Comparison of ENCODE assay signal across 8 mouse cellular contexts in the genomic region with DNA sequence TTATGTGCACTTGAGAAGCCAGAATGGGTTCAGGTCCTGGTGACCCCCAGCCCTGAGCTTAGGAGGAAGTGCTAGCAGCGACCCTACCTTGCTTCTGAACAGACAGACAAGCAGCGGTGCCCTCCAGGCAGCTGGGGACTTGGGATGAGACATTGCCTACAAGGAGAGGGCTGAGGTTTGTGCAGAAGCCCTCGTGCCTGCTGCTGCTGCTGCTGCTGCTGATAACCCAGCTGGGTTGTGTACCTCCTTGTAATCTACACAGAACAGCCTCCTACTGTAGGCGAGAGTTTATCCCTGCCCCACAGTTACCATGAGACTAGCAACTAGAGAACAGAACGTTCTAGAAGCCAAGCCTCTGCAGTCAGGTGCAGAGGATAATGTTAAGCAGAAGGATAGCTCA.
A peak's percentile ranks its signal among the peaks of the same experiment; 100 is the strongest.
DNase-seq lines count a peak whose midpoint lies in the region; ATAC-seq lines count a peak whose summit lies in the region.

No protein-coding gene starts in this region.

- H3K27ac ChIP-seq in kidney, embryonic 16.5 days (ENCODE audit: low read length), result peak overlapping the region; percentile 76
- peak overlapping the region; percentile 67 for H3K27ac ChIP-seq in hindbrain, embryonic 13.5 days
- H3K27ac ChIP-seq in midbrain, embryonic 11.5 days (ENCODE audit: low read depth, low read length), result 0 out of 2 replicates have a peak overlapping the region, but pooled peaks have one; percentile 0

- no peaks in the 10 kb centered on the region for H3K9me3 ChIP-seq in kidney, embryonic 16.5 days (ENCODE audit: low read length)
- H3K9me3 ChIP-seq in hindbrain, embryonic 13.5 days, result no peaks in the 10 kb centered on the region
- H3K9me3 ChIP-seq in midbrain, embryonic 11.5 days (ENCODE audit: control insufficient read depth, low read length), result no peaks in the 10 kb centered on the region

- ATAC-seq in kidney, embryonic 16.5 days (ENCODE audit: low FRiP score, low TSS enrichment), result no peak
- peak; percentile 65 for ATAC-seq in common myeloid progenitor, adult 5-6 weeks (replicated peaks; ENCODE audit: low read depth, poor library complexity, severe bottlenecking)
- no peak for ATAC-seq in hindbrain, embryonic 13.5 days (ENCODE audit: low FRiP score)
- no peak for ATAC-seq in midbrain, embryonic 11.5 days (ENCODE audit: low FRiP score)

- no peak for DNase-seq in kidney, postnatal 10 days
- DNase-seq in midbrain, embryonic 11.5 days (ENCODE audit: low spot score, missing footprints), result no peak
- DNase-seq in embryo, embryonic 9.5 days (ENCODE audit: extremely low spot score), result no peak
- no peak for DNase-seq in cerebellum, adult 11-12 months
- DNase-seq in kidney, postnatal 25 days, result no peak

- peak overlapping the region; percentile 70 for H3K9ac ChIP-seq in kidney, embryonic 16.5 days (replicated peaks; ENCODE audit: low read length)
- peak overlapping the region; percentile 74 for H3K9ac ChIP-seq in hindbrain, embryonic 13.5 days
- peak overlapping the region; percentile 70 for H3K9ac ChIP-seq in midbrain, embryonic 11.5 days (ENCODE audit: low read length)

- peaks cover 7% of the 10 kb centered on the region for H3K36me3 ChIP-seq in kidney, embryonic 16.5 days (ENCODE audit: insufficient read depth, low read length)
- H3K36me3 ChIP-seq in hindbrain, embryonic 13.5 days, result peaks cover 13% of the 10 kb centered on the region
- H3K36me3 ChIP-seq in midbrain, embryonic 11.5 days (ENCODE audit: control insufficient read depth, insufficient read depth, low read length), result peaks cover 5% of the 10 kb centered on the region; the same call in 1 of the 2 replicates

- peaks cover 71% of the 10 kb centered on the region for H3K4me1 ChIP-seq in kidney, embryonic 16.5 days (ENCODE audit: insufficient read depth, low read length)
- H3K4me1 ChIP-seq in hindbrain, embryonic 13.5 days (replicated peaks), result peaks cover 65% of the 10 kb centered on the region
- peaks cover 49% of the 10 kb centered on the region for H3K4me1 ChIP-seq in midbrain, embryonic 11.5 days (ENCODE audit: control insufficient read depth, insufficient read depth, low read length)

- 10% methylated on average over 5 of the region's 5 CpGs for WGBS in kidney, embryonic 16.5 days
- 44% methylated on average over 5 of the region's 5 CpGs for WGBS in hindbrain, embryonic 13.5 days
- WGBS in midbrain, embryonic 11.5 days, result 53% methylated on average over 5 of the region's 5 CpGs

- peak overlapping the region; percentile 78 for H3K4me2 ChIP-seq in kidney, embryonic 16.5 days (replicated peaks; ENCODE audit: low read depth, low read length)
- H3K4me2 ChIP-seq in hindbrain, embryonic 13.5 days, result peak overlapping the region; percentile 70
- peak overlapping the region; percentile 55 for H3K4me2 ChIP-seq in midbrain, embryonic 11.5 days

- peak overlapping the region; percentile 65 for H3K4me3 ChIP-seq in kidney, embryonic 16.5 days (ENCODE audit: low read length)
- peak overlapping the region; percentile 41 for H3K4me3 ChIP-seq in hindbrain, embryonic 13.5 days
- peak overlapping the region; percentile 40 for H3K4me3 ChIP-seq in midbrain, embryonic 11.5 days (ENCODE audit: low read depth, low read length)

- no peaks in the 10 kb centered on the region for H3K27me3 ChIP-seq in kidney, embryonic 16.5 days (ENCODE audit: insufficient read depth, low read length)
- no peaks in the 10 kb centered on the region for H3K27me3 ChIP-seq in hindbrain, embryonic 13.5 days
- H3K27me3 ChIP-seq in midbrain, embryonic 11.5 days (ENCODE audit: control insufficient read depth, insufficient read depth, low read length), result no peaks in the 10 kb centered on the region

Comparison
In these comparisons a context has a peak if more than half of its experiments do, and no peak if none do; other contexts are left out.
1. H3K27ac ChIP-seq: peak in every context shown above with its lines; median percentile 76 in kidney, embryonic 16.5 days; 67 in hindbrain, embryonic 13.5 days; 0 in midbrain, embryonic 11.5 days.